Mouse (Mus musculus) ES-E14 (cell line): Measurements from ENCODE around the gene Atf3.

Source experiments
- HCFC1 ChIP-seq: IDR thresholded peaks from 2 replicates; pipeline ENCODE4 v1.6.1; 2012; ENCODE audit warnings: low read length, inconsistent platforms, borderline replicate concordance; ENCODE audit not compliant: insufficient read depth
- MAFK ChIP-seq: IDR thresholded peaks from 2 replicates; pipeline ENCODE4 v1.6.1; 2014; ENCODE audit warnings: mild to moderate bottlenecking, low read depth, low read length, inconsistent platforms; ENCODE audit not compliant: insufficient read depth
- ZNF384 ChIP-seq: IDR thresholded peaks from 2 replicates; pipeline ENCODE4 v1.6.1; 2012; ENCODE audit warnings: low read depth, low read length, inconsistent platforms

- TF ChIP-seq HCFC1 (no peak), MAFK (no peak), ZNF384 (no peak)
These were observed 7.9 kb upstream of the Atf3 start for GRCm38 (mm10) chr1:191225771-191226170.
